Mouse (Mus musculus) olfactory bulb, adult 2 months (tissue): ENCODE results near the gene Tsen34.

Source experiments
- CTCF ChIP-seq: fragments of 200-500 bp; IDR thresholded peaks from 2 replicates; pipeline ENCODE4 v1.5.1; 2012; ENCODE audit warnings: low read depth, mild to moderate bottlenecking, low read length, moderate library complexity; ENCODE audit not compliant: insufficient read depth
- POLR2A ChIP-seq: fragments of 200-500 bp; IDR thresholded peaks from 2 replicates; pipeline ENCODE4 v1.6.1; 2012; ENCODE audit warnings: mild to moderate bottlenecking, low read depth, low read length, moderate library complexity; ENCODE audit not compliant: insufficient read depth

DNA sequence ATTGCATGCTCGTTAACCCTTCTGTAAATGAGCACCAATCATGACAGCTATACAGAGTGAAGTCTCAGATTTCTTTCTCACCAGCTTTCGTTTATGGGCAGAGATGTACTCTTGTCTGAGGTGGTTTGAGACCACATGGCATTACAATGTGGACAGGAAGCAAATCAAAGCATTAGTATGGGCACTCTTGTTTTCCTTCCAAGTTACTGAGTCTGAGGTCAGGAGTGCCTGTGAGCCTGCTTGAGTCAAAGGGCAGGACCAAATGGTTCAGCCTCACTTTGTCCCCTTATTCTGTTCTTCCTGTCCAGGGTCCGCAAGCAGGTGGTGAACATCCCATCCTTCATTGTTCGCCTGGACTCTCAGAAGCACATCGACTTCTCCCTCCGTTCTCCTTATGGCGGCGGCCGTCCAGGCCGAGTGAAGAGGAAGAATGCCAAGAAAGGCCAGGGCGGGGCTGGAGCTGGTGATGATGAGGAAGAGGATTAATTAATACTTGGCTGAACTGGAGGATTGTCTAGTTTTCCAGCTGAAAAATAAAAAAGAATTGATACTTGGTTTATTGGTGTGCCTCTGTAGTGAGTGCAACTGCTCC, 13.8 kb downstream of the Tsen34 start:
- TF ChIP-seq CTCF (no peak), POLR2A (no peak)
